Mouse (Mus musculus) monocyte, adult 2 months (primary cell): Measurements from ENCODE around the gene Acsbg1.
"Not testable (repeated sequence)": the region's sequence is repeated elsewhere in the genome, so short reads cannot be mapped to it uniquely, and the experiment has no call there.

Experiments used
- DNase-seq, 2 experiments: peaks; one replicate each; pipeline ENCODE4 v3.0.0; 2022; ENCODE audit warnings: low spot score in 2 of 2, low read depth in 1 of 2

Gene Acsbg1

GRCm38 (mm10) chr9:54614182-54614850, 47.4 kb downstream of the Acsbg1 start:
- DNase-seq: no peak

GRCm38 (mm10) chr9:54612781-54613191, 48.9 kb downstream of the Acsbg1 start:
- DNase-seq: no peak

- no peak for DNase-seq
Measured at GRCm38 (mm10) chr9:54604886-54605285, 56.8 kb downstream of the Acsbg1 start.

- no peak for DNase-seq
Measured at GRCm38 (mm10) chr9:54604131-54604654, 57.5 kb downstream of the Acsbg1 start.

- no peak for DNase-seq
Measured at GRCm38 (mm10) chr9:54602916-54603315, 58.8 kb downstream of the Acsbg1 start.

- no peak for DNase-seq
Measured at GRCm38 (mm10) chr9:54602386-54602785, 59.3 kb downstream of the Acsbg1 start.

GRCm38 (mm10) chr9:54596752-54597465, 64.8 kb downstream of the Acsbg1 start:
- DNase-seq: no peak

DNA sequence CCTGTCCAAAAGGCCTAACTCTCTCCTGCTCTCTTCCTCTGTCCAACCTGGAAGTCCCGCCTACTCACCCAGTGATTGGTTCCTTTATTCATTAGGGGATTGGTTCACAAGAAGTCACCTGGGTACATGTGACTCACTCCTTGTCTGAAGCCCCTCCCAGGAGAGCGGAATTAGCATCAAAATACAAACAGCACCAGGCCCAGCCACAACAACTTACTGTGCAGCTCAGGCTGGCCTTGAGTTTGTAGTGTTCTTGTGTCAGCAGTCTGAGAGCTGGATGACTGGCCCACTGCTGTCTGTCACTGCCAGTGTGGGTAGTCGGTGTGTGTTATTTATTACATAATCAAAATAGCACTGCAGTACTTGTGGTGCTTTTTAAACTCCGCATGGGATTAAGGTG, 68.0 kb downstream of the Acsbg1 start:
- not testable (repeated sequence) for DNase-seq

- no peak for DNase-seq
Measured at GRCm38 (mm10) chr9:54587863-54588262, 73.8 kb downstream of the Acsbg1 start.

GRCm38 (mm10) chr9:54586199-54587061, 75.2 kb downstream of the Acsbg1 start, which contains the start of gene Idh3a:
Gene Idh3a, plus strand, starts transcription at chr9:54586334.
- peak; percentile 93 to 97 for DNase-seq

DNA sequence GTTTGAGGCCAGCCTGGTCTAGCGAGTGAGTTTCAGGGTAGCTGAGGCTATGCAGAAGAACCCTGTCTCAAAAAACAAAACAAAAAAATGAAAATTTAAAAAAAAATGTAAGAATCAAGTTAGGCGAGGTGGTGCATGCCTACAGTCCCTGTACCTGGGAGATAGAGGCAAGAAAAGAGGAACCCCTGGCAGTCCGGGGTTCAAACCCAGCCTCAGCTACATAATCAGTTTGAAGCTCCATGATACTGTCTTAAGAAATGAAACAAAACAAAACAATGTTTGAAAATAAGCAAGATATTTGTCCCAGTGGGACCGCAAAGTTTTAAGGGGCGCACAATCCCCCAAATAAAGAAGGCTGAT, 75.9 kb downstream of the Acsbg1 start:
- no peak for DNase-seq

DNA sequence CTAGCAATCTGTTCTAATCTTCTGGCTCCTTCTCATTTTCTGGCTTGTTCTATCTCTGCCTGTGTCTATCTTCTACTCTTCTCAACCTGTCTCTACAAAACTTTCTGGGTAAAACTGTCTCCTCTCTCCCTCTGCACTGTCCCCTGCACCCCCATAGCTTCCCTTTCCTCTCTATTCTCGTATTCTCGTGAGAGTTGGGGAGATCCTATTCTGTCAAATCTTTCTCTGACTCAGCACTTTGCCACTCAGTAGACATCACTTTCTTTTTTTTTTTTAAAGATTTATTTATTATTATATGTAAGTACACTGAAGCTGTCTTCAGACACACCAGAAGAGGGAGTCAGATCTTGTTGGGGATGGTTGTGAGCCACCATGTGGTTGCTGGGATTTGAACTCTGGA, 77.5 kb downstream of the Acsbg1 start:
- DNase-seq: not testable (repeated sequence)

DNA sequence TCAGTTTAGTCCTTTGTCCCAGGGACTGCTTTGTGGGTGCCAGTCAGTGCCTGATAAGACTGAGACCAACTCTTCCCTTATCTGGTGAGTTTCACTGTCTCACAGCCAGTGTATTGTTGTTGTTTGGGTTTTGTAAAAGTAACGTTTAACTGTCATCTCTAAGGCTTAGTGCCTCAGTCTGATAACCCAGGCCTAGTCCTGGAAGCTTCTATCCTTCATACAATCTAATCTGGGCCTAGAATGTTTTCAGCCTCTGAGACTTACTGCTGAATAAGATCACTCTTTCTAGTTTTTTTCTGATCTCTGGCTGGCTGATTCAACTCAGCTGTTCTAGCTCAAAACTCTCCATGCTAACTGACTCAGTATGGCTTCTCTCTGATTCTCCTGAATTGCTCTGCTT, 78.0 kb downstream of the Acsbg1 start:
- DNase-seq: no peak

DNA sequence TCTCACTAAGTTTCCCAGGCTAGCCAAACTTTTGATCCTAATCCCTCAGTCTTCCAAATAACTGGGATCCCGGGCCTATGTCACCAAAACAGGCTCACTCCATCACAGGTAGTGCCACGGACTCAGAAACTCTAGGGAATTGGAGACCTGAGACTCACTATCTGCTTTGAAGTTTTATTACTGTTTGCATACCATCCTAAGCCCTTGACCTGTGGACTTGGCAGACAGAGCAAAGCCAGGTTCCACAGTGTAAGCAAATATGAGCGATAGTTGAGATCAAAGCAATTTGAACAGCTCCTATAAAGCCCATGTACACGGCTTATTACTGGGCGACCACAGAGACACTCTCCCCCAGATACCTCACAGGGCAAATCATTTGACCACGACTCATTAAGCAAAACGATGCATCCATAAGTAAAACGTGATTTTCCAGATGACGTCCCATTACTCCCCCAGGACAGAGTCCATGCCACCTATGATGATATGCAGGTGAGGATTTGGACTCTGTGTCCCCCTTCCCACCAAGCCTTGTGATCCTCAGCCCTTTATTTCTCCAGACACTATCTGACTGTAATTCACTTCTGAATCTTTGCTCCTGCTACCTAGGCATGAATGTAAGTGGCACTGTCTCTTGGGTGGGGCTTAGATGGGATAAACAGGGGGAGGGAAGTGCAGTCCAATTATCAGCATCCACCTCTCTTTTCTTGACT, 90.4 kb downstream of the Acsbg1 start:
- DNase-seq: no peak

DNA sequence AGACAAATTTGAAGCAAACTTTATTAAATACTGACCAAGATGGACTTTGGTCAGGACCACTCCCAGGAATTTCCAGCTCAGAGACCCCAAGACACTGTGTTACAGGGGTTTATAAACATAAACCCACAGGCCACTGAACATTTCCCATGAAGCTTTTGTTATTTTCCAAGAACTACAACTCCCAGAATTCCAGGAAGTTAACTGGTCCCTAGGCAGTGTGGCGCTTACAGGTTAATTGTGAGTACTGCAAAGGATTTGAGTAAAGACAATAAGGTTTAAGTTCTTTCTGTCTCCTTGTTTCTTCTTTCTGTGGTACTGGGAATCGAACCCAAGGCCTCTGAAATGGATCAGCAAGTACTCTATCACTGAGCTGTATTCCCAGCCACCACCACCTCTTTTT, 92.9 kb downstream of the Acsbg1 start:
- DNase-seq: no peak

- no peak for DNase-seq
Measured at GRCm38 (mm10) chr9:54566958-54567357, 94.7 kb downstream of the Acsbg1 start.

DNA sequence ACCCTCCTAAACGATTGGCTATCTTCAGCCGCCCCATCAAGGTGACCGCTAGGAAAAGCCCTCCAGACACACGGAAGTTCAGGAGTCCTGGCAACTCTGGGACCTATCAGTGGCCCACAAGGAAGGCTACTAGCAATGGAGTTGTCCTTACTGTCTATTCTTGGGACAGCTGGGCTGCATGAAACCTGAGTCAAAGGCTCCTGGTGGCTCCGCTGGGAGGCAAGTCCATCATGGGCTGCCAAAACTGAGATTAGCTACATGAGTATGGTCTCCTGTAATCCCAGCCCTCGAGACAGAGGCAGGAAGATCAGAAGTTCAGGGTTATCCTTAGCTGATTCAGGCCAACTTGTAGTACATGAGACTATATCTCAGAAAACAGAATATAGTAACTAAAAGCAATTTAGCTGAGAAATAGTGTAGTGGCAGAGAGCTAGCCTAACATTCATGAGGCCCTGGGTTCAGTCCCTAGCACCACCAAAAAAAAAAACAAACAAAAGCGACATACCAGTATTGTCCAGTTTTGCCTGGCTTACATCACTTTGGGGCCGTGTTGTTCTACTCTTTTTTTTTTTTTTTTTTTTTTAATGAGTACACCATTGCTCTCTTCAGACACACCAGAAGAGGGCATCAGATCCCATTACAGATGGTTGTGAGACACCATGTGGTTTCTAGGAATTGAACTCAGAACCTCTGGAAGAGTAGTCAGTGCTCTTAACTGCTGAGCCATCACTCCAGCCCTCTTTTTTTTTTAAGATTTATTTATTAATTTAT, 100.7 kb downstream of the Acsbg1 start:
- DNase-seq: no peak

DNA sequence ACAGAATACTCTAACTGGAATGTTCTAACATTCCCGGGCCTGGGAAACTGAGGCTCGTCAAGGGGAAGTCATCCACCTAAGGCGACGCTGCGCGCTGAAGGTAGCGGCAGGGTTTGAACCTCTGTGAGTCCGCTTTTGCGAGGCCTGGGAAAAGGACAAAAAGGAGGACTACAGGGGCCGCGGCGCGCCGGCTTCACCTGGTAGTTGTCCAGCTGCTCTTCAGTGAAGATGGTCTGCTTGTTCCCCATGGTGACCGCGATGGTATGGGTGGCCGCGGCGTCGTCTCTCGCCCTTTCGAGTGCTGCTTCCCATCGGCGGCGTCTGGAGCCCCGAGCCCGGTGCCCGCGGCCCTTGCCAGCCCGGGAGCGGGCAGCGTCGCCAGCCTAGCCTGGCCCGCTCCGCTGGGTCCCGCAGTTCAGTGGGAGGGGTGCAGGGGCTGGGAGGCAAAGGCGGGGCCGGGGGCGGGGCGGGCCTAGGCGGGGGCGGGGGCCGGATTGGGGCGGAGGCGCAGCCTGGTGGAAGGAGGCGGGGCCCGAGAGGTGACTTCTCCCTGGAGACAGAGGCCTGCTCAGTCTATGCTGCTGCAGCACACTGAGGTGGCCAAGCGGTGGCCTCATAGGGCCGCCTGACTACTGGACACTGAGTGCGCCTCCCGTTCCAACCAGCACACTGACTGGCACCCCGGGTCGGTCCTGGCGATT, 101.7 kb downstream of the Acsbg1 start, which contains the start of gene Cib2:
TSS of gene Cib2 (minus strand) at position 448 of the 701 bp plus-strand sequence.
- peak; percentile 24 to 48 for DNase-seq

- no peak for DNase-seq
Measured at GRCm38 (mm10) chr9:54558731-54559130, 102.9 kb downstream of the Acsbg1 start.
